Mouse (Mus musculus) forebrain, embryonic 14.5 days (tissue): ENCODE data around the gene Hoxb8. TPM values are rescaled to one million over a fixed set of nuclear protein-coding genes. Genes with fewer than 3 reads are reported as not detected.

ENCODE experiments used
- ATAC-seq: fragments of 200-750 bp; cut with Nextera tagmentation; 2 replicates; pipeline ENCODE4 v1.8.0; 2017; ENCODE audit warnings: mild to moderate bottlenecking, moderate library complexity
- DNase-seq: peaks from one replicate; pipeline ENCODE4 v3.0.0-alpha.2; 2015; ENCODE audit warnings: low spot score
- H3K27ac ChIP-seq: fragments of 300-500 bp; sonication (generic); 2 replicates; pipeline ENCODE4 v1.5.1; 2014; ENCODE audit warnings: low read depth, mild to moderate bottlenecking, control low read depth, low read length, moderate library complexity
- H3K27me3 ChIP-seq: fragments of 300-500 bp; sonication (generic); replicated peaks from 2 replicates; pipeline ENCODE4 v1.6.1; 2014; ENCODE audit warnings: low read length, control low read depth, mixed read lengths; ENCODE audit not compliant: control insufficient read depth, insufficient read depth
- H3K36me3 ChIP-seq: fragments of 300-500 bp; sonication (generic); 2 replicates; pipeline ENCODE4 v1.6.1; 2014; ENCODE audit warnings: low read length, control low read depth; ENCODE audit not compliant: control insufficient read depth, insufficient read depth
- H3K4me1 ChIP-seq: fragments of 300-500 bp; sonication (generic); 2 replicates; pipeline ENCODE4 v1.6.1; 2014; ENCODE audit warnings: antibody characterized with exemption, low read length, control low read depth; ENCODE audit not compliant: control insufficient read depth, insufficient read depth
- H3K4me2 ChIP-seq: fragments of 300-500 bp; sonication (generic); 2 replicates; pipeline ENCODE4 v1.6.1; 2014; ENCODE audit warnings: mild to moderate bottlenecking, control low read depth, low read length
- H3K4me3 ChIP-seq: fragments of 300-500 bp; sonication (generic); 2 replicates; pipeline ENCODE4 v1.5.1; 2014; ENCODE audit warnings: low read depth, low read length, control low read depth
- H3K9ac ChIP-seq: fragments of 300-500 bp; sonication (generic); 2 replicates; pipeline ENCODE4 v1.6.1; 2014; ENCODE audit warnings: mild to moderate bottlenecking, low read length, control low read depth, moderate library complexity
- H3K9me3 ChIP-seq: fragments of 300-500 bp; sonication (generic); replicated peaks from 2 replicates; pipeline ENCODE4 v1.6.1; 2016; ENCODE audit warnings: low read length, control low read depth, mixed read lengths; ENCODE audit not compliant: control insufficient read depth
- WGBS: fragments of 180-500 bp; shearing (Covaris S2); extraction: QIAGEN DNeasy Blood & Tissue Kit; methylation state at CpG from one replicate; pipeline ENCODE4 v1.1.7; 2014; 5-methylcytosine and 5-hydroxymethylcytosine counted together
- polyA plus RNA-seq: library from polyadenylated mRNA; unstranded; fragments of >200 nt; fragmentation: Nextera tagmentation; extraction: Ambion mirVana; gene quantifications from 2 replicates; pipeline ENCODE4 v1.2.1, GENCODE M21; 2014

Hoxb8 gene
- polyA plus RNA-seq, 1 experiment from 2014 or later: not detected

- Histone ChIP-seq H3K27me3 (peaks cover 99% of the 10 kb centered on the region), H3K9ac (no peak overlapping the region), H3K4me3 (no peak overlapping the region), H3K4me1 (no peaks in the 10 kb centered on the region), H3K27ac (no peak overlapping the region), H3K9me3 (no peaks in the 10 kb centered on the region), H3K36me3 (no peaks in the 10 kb centered on the region), H3K4me2 (no peak overlapping the region)
- ATAC-seq (no peak), DNase-seq (no peak)
- under 1% methylated on average over 30 of the region's 30 CpGs for WGBS
Observed at GRCm38 (mm10) chr11:96295092-96295835, 13.6 kb downstream of the Hoxb8 start.

GRCm38 (mm10) chr11:96296997-96297396 lies 15.3 kb downstream of the Hoxb8 start:
- H3K27me3 ChIP-seq: peaks cover 99% of the 10 kb centered on the region
- H3K4me1 ChIP-seq: no peaks in the 10 kb centered on the region
- H3K4me2 ChIP-seq: no peak overlapping the region
- H3K9ac ChIP-seq: no peak overlapping the region
- ATAC-seq: no peak
- no peak overlapping the region for H3K27ac ChIP-seq
- no peak for DNase-seq
- H3K9me3 ChIP-seq: no peaks in the 10 kb centered on the region
- WGBS: 0% methylated on average over 2 of the region's 2 CpGs
- H3K36me3 ChIP-seq: no peaks in the 10 kb centered on the region
- no peak overlapping the region for H3K4me3 ChIP-seq

DNA sequence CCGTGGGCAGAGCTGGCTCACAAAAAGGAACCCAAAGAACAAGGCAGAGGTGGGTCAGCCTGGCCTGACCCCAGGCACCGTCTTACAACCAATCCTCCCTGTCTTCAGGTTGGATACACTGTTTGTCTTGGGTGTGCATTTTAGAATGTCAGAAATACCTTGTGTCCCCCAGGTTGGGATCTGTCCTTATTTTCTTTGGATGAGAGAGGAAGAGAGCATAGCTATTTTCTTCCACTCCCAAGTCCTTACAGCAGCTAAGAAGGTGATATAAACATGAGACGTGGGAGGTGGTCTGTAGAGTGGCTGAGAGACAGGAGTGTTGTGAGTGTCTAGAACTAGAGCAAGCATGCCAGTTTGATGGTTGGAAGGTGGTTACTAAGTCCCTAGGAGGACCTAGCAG lies 15.7 kb downstream of the Hoxb8 start:
- Histone ChIP-seq H3K4me3 (no peak overlapping the region), H3K36me3 (no peaks in the 10 kb centered on the region), H3K9ac (no peak overlapping the region), H3K9me3 (no peaks in the 10 kb centered on the region), H3K4me1 (no peaks in the 10 kb centered on the region), H3K27ac (no peak overlapping the region), H3K27me3 (peaks cover 99% of the 10 kb centered on the region), H3K4me2 (no peak overlapping the region)
- DNase-seq (no peak), ATAC-seq (no peak)
- 1% methylated on average over 3 of the region's 3 CpGs for WGBS

DNA sequence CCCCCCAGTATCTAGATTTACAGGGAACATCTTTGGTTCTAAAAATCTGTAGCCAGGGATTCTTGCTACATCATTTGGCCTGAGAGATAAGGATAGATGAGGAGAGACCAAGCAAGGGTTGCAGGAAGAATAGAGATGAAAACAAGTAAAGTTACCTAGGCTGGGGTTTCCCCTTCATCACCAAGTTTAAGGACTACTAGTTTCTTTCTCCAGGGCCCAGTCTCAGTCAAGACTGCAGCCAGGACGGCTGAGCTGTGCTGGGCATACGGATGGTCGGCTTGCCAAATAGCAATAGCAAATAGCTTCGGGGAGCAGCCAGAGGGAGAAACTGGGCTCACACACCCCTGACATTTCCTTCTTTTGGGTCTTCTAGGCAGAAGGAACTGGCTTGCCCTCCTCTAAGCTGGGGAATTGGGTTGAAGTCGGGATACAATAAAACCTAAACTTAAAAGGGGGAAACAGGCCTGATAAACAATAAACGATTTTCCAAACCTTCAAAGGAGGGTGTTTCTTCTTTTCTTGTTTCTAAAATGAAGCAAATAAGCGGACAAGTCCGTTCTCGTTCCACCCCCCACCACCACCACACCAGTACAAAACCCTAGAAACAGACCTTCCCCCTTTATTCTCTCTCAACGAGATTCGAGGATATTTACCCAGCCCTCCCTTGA lies 16.4 kb downstream of the Hoxb8 start:
- peaks cover 99% of the 10 kb centered on the region for H3K27me3 ChIP-seq
- WGBS: 4% methylated on average over 11 of the region's 11 CpGs
- H3K36me3 ChIP-seq: no peaks in the 10 kb centered on the region
- H3K9ac ChIP-seq: no peak overlapping the region
- H3K27ac ChIP-seq: no peak overlapping the region
- no peaks in the 10 kb centered on the region for H3K9me3 ChIP-seq
- H3K4me2 ChIP-seq: no peak overlapping the region
- DNase-seq (no peak), ATAC-seq (no peak)
- no peak overlapping the region for H3K4me3 ChIP-seq
- H3K4me1 ChIP-seq: no peaks in the 10 kb centered on the region

- Histone ChIP-seq H3K4me2 (no peak overlapping the region), H3K4me1 (no peaks in the 10 kb centered on the region), H3K36me3 (no peaks in the 10 kb centered on the region), H3K4me3 (no peak overlapping the region), H3K27me3 (peaks cover 99% of the 10 kb centered on the region), H3K9ac (no peak overlapping the region), H3K27ac (no peak overlapping the region), H3K9me3 (no peaks in the 10 kb centered on the region)
- DNase-seq (no peak), ATAC-seq (no peak)
- under 1% methylated on average over 65 of the region's 66 CpGs for WGBS
Observed at GRCm38 (mm10) chr11:96298895-96299667, 17.4 kb downstream of the Hoxb8 start.

DNA sequence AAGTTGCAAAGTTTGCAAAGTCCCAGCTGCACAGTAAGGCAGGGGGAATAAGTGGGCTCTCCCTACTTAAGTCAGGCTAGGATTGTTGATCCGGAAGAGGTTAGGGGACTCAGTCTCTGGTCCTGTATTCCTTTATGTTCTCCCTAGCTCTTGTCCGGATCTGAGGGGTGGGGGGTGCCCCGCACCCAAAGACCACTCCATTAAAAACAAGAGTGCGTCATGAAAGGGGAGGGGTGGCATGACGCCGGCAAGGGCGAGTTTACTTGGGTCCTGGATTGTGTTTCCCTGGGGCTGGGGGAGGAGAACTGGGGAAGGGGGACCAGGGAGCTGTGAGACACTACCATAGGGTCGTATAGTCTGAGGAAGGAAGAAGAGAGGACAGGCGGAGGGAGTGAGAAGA lies 18.1 kb downstream of the Hoxb8 start:
- no peak overlapping the region for H3K9ac ChIP-seq
- no peak overlapping the region for H3K27ac ChIP-seq
- no peaks in the 10 kb centered on the region for H3K4me1 ChIP-seq
- H3K4me3 ChIP-seq: no peak overlapping the region
- under 1% methylated on average over 9 of the region's 9 CpGs for WGBS
- DNase-seq (no peak), ATAC-seq (no peak)
- peaks cover 99% of the 10 kb centered on the region for H3K27me3 ChIP-seq
- H3K4me2 ChIP-seq: no peak overlapping the region
- H3K9me3 ChIP-seq: no peaks in the 10 kb centered on the region
- H3K36me3 ChIP-seq: no peaks in the 10 kb centered on the region

GRCm38 (mm10) chr11:96300354-96301063 lies 18.8 kb downstream of the Hoxb8 start:
- Histone ChIP-seq H3K9ac (no peak overlapping the region), H3K27ac (no peak overlapping the region), H3K36me3 (no peaks in the 10 kb centered on the region), H3K4me3 (no peak overlapping the region), H3K4me1 (no peaks in the 10 kb centered on the region), H3K27me3 (peaks cover 99% of the 10 kb centered on the region), H3K9me3 (no peaks in the 10 kb centered on the region), H3K4me2 (no peak overlapping the region)
- WGBS: under 1% methylated on average over 30 of the region's 35 CpGs
- DNase-seq (no peak), ATAC-seq (no peak)

- H3K27me3 ChIP-seq: peaks cover 99% of the 10 kb centered on the region
- no peak overlapping the region for H3K9ac ChIP-seq
- no peaks in the 10 kb centered on the region for H3K4me1 ChIP-seq
- DNase-seq (no peak), ATAC-seq (no peak)
- H3K9me3 ChIP-seq: no peaks in the 10 kb centered on the region
- H3K4me3 ChIP-seq: no peak overlapping the region
- no peak overlapping the region for H3K27ac ChIP-seq
- H3K36me3 ChIP-seq: no peaks in the 10 kb centered on the region
- no peak overlapping the region for H3K4me2 ChIP-seq
- whole genome bisulfite sequencing: 2% methylated on average over 10 of the region's 10 CpGs
Observed at GRCm38 (mm10) chr11:96301064-96301431, 19.3 kb downstream of the Hoxb8 start.
